Mouse (Mus musculus) naive thymus-derived CD4-positive, alpha-beta T cell, adult 5 months (primary cell): ENCODE results near the gene Olfr1303. TPM values are rescaled to one million over a fixed set of nuclear protein-coding genes. Genes with fewer than 3 reads are reported as not detected.

ENCODE experiments used
- polyA plus RNA-seq: library from polyadenylated mRNA; unstranded; fragments of 100-300 nt; shearing (Covaris generic); gene quantifications from one replicate; pipeline ENCODE4 v1.2.1, GENCODE M21; 2017

Olfr1303 gene
- not detected for polyA plus RNA-seq

DNA sequence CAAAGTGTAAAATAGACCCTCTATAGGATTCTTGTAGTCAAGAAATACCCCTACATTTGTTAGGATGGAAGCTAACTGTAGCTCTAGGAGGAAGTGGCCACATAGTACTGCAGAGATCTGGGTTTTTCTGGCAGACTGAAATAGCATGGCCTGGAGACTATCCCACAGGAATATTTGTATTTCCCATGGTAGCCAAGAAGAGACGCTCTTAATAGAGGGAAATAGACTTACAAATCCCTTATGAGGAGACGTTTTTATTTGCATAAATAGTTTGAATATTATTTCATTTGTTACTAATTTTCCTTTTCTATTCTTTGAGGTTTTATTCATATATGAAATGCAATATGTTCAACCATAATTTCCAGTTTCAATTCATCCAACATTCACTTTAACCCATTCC, at the start of gene Olfr1303:
Gene Olfr1303, minus strand, starts transcription at position 101 of the 400 bp plus-strand sequence.

DNA sequence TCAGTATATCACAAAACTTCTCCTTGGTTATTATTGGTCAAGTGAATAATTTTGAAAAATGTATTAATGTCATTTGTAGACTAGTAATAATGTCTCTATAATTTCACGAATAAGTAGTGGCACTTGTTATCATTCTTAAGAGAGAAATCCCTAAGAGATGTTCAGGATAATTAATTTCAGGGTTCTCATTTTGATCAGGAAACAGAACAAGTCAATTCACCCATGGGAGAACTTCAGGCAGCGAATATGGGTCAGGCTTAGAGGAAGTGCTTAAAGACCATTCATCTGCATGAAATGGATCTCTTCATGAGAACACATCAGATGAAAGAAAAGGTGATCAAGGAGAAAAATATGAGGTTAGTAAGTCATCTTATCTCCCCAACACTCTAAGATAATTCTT, 43.0 kb downstream of the Olfr1303 start, which contains the start of gene Olfr1302:
Gene Olfr1302, plus strand, starts transcription at position 301 of the 400 bp plus-strand sequence.

Other genes with a start within 250 kb of the Olfr1303 start
- not detected for gene Olfr1297, start 193.8 kb downstream of the Olfr1303 start, polyA plus RNA-seq
- not detected for gene Olfr1298, start 171.1 kb downstream of the Olfr1303 start, polyA plus RNA-seq
- not detected for gene Olfr1299, start 158.9 kb downstream of the Olfr1303 start, polyA plus RNA-seq
- 0.10 TPM for gene Olfr1301, start 69.3 kb downstream of the Olfr1303 start, polyA plus RNA-seq
- not detected for gene Olfr1302, start 42.9 kb downstream of the Olfr1303 start, polyA plus RNA-seq
- not detected for gene Olfr1305, start 56.8 kb upstream of the Olfr1303 start, polyA plus RNA-seq
- not detected for gene Olfr1306, start 95.9 kb upstream of the Olfr1303 start, polyA plus RNA-seq
- gene Olfr1307, start 129.1 kb upstream of the Olfr1303 start, polyA plus RNA-seq = 0.05 TPM
- gene Olfr1308, start 144.6 kb upstream of the Olfr1303 start, polyA plus RNA-seq = not detected
- gene Olfr1309, start 169.9 kb upstream of the Olfr1303 start, polyA plus RNA-seq = not detected
- not detected for gene Olfr1310, start 192.4 kb upstream of the Olfr1303 start, polyA plus RNA-seq
- not detected for gene Olfr1311, start 204.1 kb upstream of the Olfr1303 start, polyA plus RNA-seq
- 0.11 TPM for gene Olfr1312, start 229.9 kb upstream of the Olfr1303 start, polyA plus RNA-seq